ENCODE assay signal across 23 mouse cellular contexts in genomic region chr10:69997082-69997481, GRCm38 (mm10).
"Had no signal": no experiment of that assay in that cellular context is flagged by ENCODE, and none has a peak within 500 bp of the region (broad histone marks: within the 10 kb centered on the region; RNA-seq: fewer than 3 reads in every experiment).

No protein-coding gene starts in this region.

- H3K4me3 ChIP-seq: heart, adult 2 months; heart, embryonic 13.5 days; heart, embryonic 15.5 days; hindbrain, embryonic 13.5 days; hindbrain, embryonic 15.5 days; layer of hippocampus, adult 2 months; left cerebral cortex, adult 2 months; limb, embryonic 13.5 days; limb, embryonic 15.5 days; liver, embryonic 12.5 days had no signal

- ATAC-seq: hindbrain, postnatal 0 days; intestine, embryonic 16.5 days; liver, embryonic 12.5 days had no signal

- H3K4me2 ChIP-seq: heart, embryonic 11.5 days; heart, embryonic 13.5 days; heart, embryonic 15.5 days; hindbrain, embryonic 13.5 days; hindbrain, embryonic 15.5 days; limb, embryonic 13.5 days; limb, embryonic 15.5 days; liver, embryonic 12.5 days had no signal

- H3K9me3 ChIP-seq: heart, embryonic 15.5 days; hindbrain, embryonic 15.5 days; limb, embryonic 15.5 days had no signal

- H3K27ac ChIP-seq: heart, adult 2 months; heart, embryonic 13.5 days; heart, embryonic 15.5 days; hindbrain, embryonic 13.5 days; hindbrain, embryonic 15.5 days; hindbrain, postnatal 0 days; layer of hippocampus, adult 2 months; left cerebral cortex, adult 2 months; limb, embryonic 13.5 days; limb, embryonic 15.5 days; liver, embryonic 12.5 days; liver, embryonic 14.5 days had no signal

- H3K4me1 ChIP-seq: heart, embryonic 13.5 days; heart, embryonic 15.5 days; hindbrain, embryonic 13.5 days; hindbrain, embryonic 15.5 days; limb, embryonic 13.5 days; limb, embryonic 15.5 days had no signal

- H3K9ac ChIP-seq: heart, embryonic 13.5 days; heart, embryonic 15.5 days; hindbrain, embryonic 13.5 days; hindbrain, embryonic 15.5 days; limb, embryonic 13.5 days; limb, embryonic 15.5 days; liver, embryonic 12.5 days; liver, embryonic 14.5 days had no signal

- DNase-seq: gastrocnemius, postnatal 14 days; gastrocnemius, postnatal 36 days; heart, adult 2 months; heart, postnatal 14 days; heart, postnatal 36 days; kidney, adult 11 months; kidney, adult 2 months; kidney, postnatal 10 days; kidney, postnatal 25 days; kidney, postnatal 4 days had no signal

- H3K27me3 ChIP-seq: heart, embryonic 13.5 days; heart, embryonic 15.5 days; hindbrain, embryonic 13.5 days; hindbrain, embryonic 15.5 days; limb, embryonic 13.5 days; limb, embryonic 15.5 days; liver, embryonic 12.5 days had no signal
